In genomic region chr1:73979214-73979613, GRCm38 (mm10) we compare ENCODE assay signal across 9 mouse cellular contexts.
DNase-seq lines count a peak whose midpoint lies in the region; ATAC-seq and TF ChIP-seq lines count a peak whose summit lies in the region.
"Had no signal": no experiment of that assay in that cellular context is flagged by ENCODE, and none has a peak within 500 bp of the region (broad histone marks: within the 10 kb centered on the region; RNA-seq: fewer than 3 reads in every experiment).

No protein-coding gene starts in this region.

- no peaks in the 10 kb centered on the region; the same call in 1 of the 2 replicates for H3K4me1 ChIP-seq in hindbrain, embryonic 16.5 days (ENCODE audit: control insufficient read depth, insufficient read depth, low read depth, low read length)
- no peaks in the 10 kb centered on the region for H3K4me1 ChIP-seq in thymus, adult 2 months (replicated peaks; ENCODE audit: control insufficient read depth, insufficient read depth, low read length)

- TF ChIP-seq CTCF in thymus, adult 2 months (IDR thresholded peaks at IDR 0.05; ENCODE audit: borderline replicate concordance, control insufficient read depth, extremely low read depth, insufficient read depth, low read length, poor library complexity) = no peak

- H3K36me3 ChIP-seq in hindbrain, embryonic 16.5 days (ENCODE audit: control insufficient read depth, insufficient read depth, low read length) = no peaks in the 10 kb centered on the region
- H3K36me3 ChIP-seq in thymus, adult 2 months (ENCODE audit: control insufficient read depth, insufficient read depth, low read length) = peaks cover 8% of the 10 kb centered on the region; the same call in 1 of the 2 replicates

- peak; percentile 89 for ATAC-seq in hindbrain, embryonic 16.5 days

- H3K27ac ChIP-seq in hindbrain, embryonic 16.5 days (ENCODE audit: low read depth, low read length) = no peak overlapping the region
- H3K27ac ChIP-seq in thymus, adult 2 months (ENCODE audit: control insufficient read depth, insufficient read depth, low read length) = no peak overlapping the region
- H3K27ac ChIP-seq: limb, embryonic 13.5 days had no signal

- H3K27me3 ChIP-seq in hindbrain, embryonic 16.5 days (replicated peaks; ENCODE audit: control insufficient read depth, insufficient read depth, low read length) = no peaks in the 10 kb centered on the region
- no peaks in the 10 kb centered on the region for H3K27me3 ChIP-seq in thymus, adult 2 months (ENCODE audit: control insufficient read depth, insufficient read depth, low read length)
- H3K27me3 ChIP-seq: limb, embryonic 13.5 days had no signal

- no peak overlapping the region for H3K9ac ChIP-seq in hindbrain, embryonic 16.5 days (ENCODE audit: low read depth, low read length)
- H3K9ac ChIP-seq: limb, embryonic 13.5 days had no signal

- no peaks in the 10 kb centered on the region for H3K9me3 ChIP-seq in hindbrain, embryonic 16.5 days (ENCODE audit: control insufficient read depth, low read length)
- H3K9me3 ChIP-seq: limb, embryonic 13.5 days had no signal

- no peak overlapping the region for H3K4me3 ChIP-seq in hindbrain, embryonic 16.5 days (ENCODE audit: low read length)
- H3K4me3 ChIP-seq in thymus, adult 2 months (ENCODE audit: control insufficient read depth, insufficient read depth, low read length) = no peak overlapping the region
- H3K4me3 ChIP-seq: limb, embryonic 13.5 days had no signal

- no peak overlapping the region for H3K4me2 ChIP-seq in hindbrain, embryonic 16.5 days (ENCODE audit: low read length)
- H3K4me2 ChIP-seq: limb, embryonic 13.5 days had no signal

- DNase-seq in adrenal gland, postnatal 14 days = peak; percentile 59
- DNase-seq in adrenal gland, adult 8-10 months = no peak
- peak; percentile 43 for DNase-seq in retina, postnatal 1 day
- DNase-seq in retina, embryonic 14.5 days (ENCODE audit: low spot score) = no peak
- peak; percentile 56 for DNase-seq in right cerebral cortex, postnatal 14 days
- DNase-seq in thymus, adult 2 months = no peak
- no peak for DNase-seq in urinary bladder, postnatal 25 days (ENCODE audit: low spot score)

- WGBS in hindbrain, embryonic 16.5 days = 47% methylated on average over 3 of the region's 3 CpGs
- WGBS in thymus, adult 2 months = 92% methylated on average over 3 of the region's 3 CpGs

- no peak for TF ChIP-seq POLR2A in thymus, adult 2 months (IDR thresholded peaks at IDR 0.05; ENCODE audit: control insufficient read depth, extremely low read depth, insufficient read depth, low read length, poor library complexity)

Comparison
In these comparisons a context has a peak if more than half of its experiments do, and no peak if none do; other contexts are left out.
1. DNase-seq: peak in adrenal gland, postnatal 14 days (single experiment), retina, postnatal 1 day (single experiment) and right cerebral cortex, postnatal 14 days (single experiment); none in adrenal gland, adult 8-10 months (single experiment), retina, embryonic 14.5 days (single experiment), thymus, adult 2 months (single experiment) and urinary bladder, postnatal 25 days (single experiment).